ENCODE assay signal across 8 mouse cellular contexts in the genomic region with DNA sequence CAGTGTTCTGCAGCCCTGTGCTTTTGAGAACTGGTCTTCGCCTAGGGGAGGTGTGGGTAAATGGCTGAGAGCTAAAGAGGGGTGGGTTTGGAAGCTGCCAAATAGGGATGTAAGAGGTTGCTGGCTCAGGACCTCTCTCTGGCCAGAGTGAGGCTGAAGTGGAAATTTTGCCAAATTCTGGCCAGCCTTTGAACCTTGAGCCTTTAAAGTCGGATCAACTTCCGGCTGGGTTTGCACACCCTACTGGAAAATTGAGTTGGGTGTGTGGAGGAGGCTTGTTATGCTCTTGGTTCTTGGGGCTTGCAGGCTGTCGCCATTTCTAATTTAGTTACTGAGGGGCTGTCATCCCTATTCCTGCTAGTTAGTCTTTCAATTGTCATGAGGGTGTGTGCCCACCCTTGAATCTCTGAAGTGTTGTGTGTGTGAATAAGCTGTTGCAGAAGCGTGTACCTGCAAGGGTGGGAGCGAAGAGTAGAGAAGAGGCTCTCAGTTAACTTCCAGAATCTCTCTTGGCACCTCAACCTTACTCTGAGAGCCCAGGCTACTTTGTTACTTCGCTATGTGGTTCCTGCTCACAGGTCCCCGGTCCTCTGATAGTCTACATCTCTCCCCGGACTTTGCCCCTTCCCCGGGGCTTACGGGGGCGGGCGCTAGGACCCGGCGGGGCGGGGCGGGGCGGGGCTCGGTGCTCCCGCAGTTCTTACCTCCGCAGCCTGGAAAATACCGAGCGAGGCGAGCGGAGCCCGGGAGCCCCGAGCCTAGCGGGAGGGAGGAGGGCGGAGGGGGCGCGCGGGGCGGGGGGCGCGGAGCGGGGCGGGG. TPM values are rescaled to one million over a fixed set of nuclear protein-coding genes. Genes with fewer than 3 reads are reported as not detected.
A peak's percentile ranks its signal among the peaks of the same experiment; 100 is the strongest.
DNase-seq lines count a peak whose midpoint lies in the region; ATAC-seq lines count a peak whose summit lies in the region.

No protein-coding gene starts in this region.

- peak overlapping the region; percentile 94 for H3K4me2 ChIP-seq in embryonic facial prominence, embryonic 15.5 days (replicated peaks)
- peak overlapping the region; percentile 93 for H3K4me2 ChIP-seq in intestine, embryonic 14.5 days (ENCODE audit: low read length)
- H3K4me2 ChIP-seq in liver, embryonic 13.5 days, result peak overlapping the region; percentile 99

- peak overlapping the region; percentile 53 for H3K9ac ChIP-seq in embryonic facial prominence, embryonic 15.5 days
- H3K9ac ChIP-seq in intestine, embryonic 14.5 days (ENCODE audit: low read length), result peak overlapping the region; percentile 76
- peak overlapping the region; percentile 87 for H3K9ac ChIP-seq in liver, embryonic 13.5 days

- ATAC-seq in activated CD4-positive, CD25-positive, alpha-beta regulatory T cell, adult 4 months, result peak; percentile 34
- peak; percentile 49 for ATAC-seq in embryonic facial prominence, embryonic 15.5 days (ENCODE audit: insufficient number of reproducible peaks, low FRiP score, low TSS enrichment, low read depth)
- peak; percentile 63 for ATAC-seq in intestine, embryonic 14.5 days (replicated peaks; ENCODE audit: low FRiP score, low TSS enrichment, low read depth)
- peak; percentile 27 for ATAC-seq in liver, embryonic 13.5 days (ENCODE audit: low read depth)

- H3K27me3 ChIP-seq in embryonic facial prominence, embryonic 15.5 days, result no peaks in the 10 kb centered on the region; the same call in 1 of the 2 replicates
- H3K27me3 ChIP-seq in intestine, embryonic 14.5 days (replicated peaks; ENCODE audit: control insufficient read depth, insufficient read depth, low read length), result peaks cover 2% of the 10 kb centered on the region; the same call in 1 of the 2 replicates
- H3K27me3 ChIP-seq in liver, embryonic 13.5 days, result no peaks in the 10 kb centered on the region

- no peaks in the 10 kb centered on the region for H3K36me3 ChIP-seq in embryonic facial prominence, embryonic 15.5 days
- H3K36me3 ChIP-seq in intestine, embryonic 14.5 days (ENCODE audit: control insufficient read depth, insufficient read depth, low read length), result no peaks in the 10 kb centered on the region
- H3K36me3 ChIP-seq in liver, embryonic 13.5 days, result peaks cover 7% of the 10 kb centered on the region

- no peaks in the 10 kb centered on the region for H3K9me3 ChIP-seq in embryonic facial prominence, embryonic 15.5 days (replicated peaks)
- H3K9me3 ChIP-seq in intestine, embryonic 14.5 days (ENCODE audit: control insufficient read depth, low read length), result no peaks in the 10 kb centered on the region
- H3K9me3 ChIP-seq in liver, embryonic 13.5 days (replicated peaks), result no peaks in the 10 kb centered on the region

- H3K4me1 ChIP-seq in embryonic facial prominence, embryonic 15.5 days, result peaks cover 27% of the 10 kb centered on the region
- peaks cover 12% of the 10 kb centered on the region for H3K4me1 ChIP-seq in intestine, embryonic 14.5 days (replicated peaks; ENCODE audit: control insufficient read depth, insufficient read depth, low read length)
- H3K4me1 ChIP-seq in liver, embryonic 13.5 days (replicated peaks), result peaks cover 100% of the 10 kb centered on the region

- H3K27ac ChIP-seq in embryonic facial prominence, embryonic 15.5 days (replicated peaks), result peak overlapping the region; percentile 80
- H3K27ac ChIP-seq in intestine, embryonic 14.5 days (ENCODE audit: low read depth), result peak overlapping the region; percentile 80
- peak overlapping the region; percentile 91 for H3K27ac ChIP-seq in liver, embryonic 13.5 days

- WGBS in embryonic facial prominence, embryonic 15.5 days, result 5% methylated on average over 21 of the region's 37 CpGs
- 4% methylated on average over 26 of the region's 37 CpGs for WGBS in intestine, embryonic 14.5 days
- 7% methylated on average over 37 of the region's 37 CpGs for WGBS in liver, embryonic 13.5 days (ENCODE audit: insufficient replicate concordance)

- H3K4me3 ChIP-seq in embryonic facial prominence, embryonic 15.5 days (replicated peaks), result peak overlapping the region; percentile 75
- H3K4me3 ChIP-seq in intestine, embryonic 14.5 days (ENCODE audit: low read depth, low read length), result peak overlapping the region; percentile 71
- H3K4me3 ChIP-seq in liver, embryonic 13.5 days (replicated peaks), result peak overlapping the region; percentile 80

- peak; percentile 10 for DNase-seq in ovary, postnatal 10 days (ENCODE audit: low spot score)
- no peak for DNase-seq in ovary, adult 18-20 months (ENCODE audit: low spot score)
- DNase-seq in intestine, embryonic 14.5 days (ENCODE audit: low spot score), result peak; percentile 84
- DNase-seq in liver, embryonic 13.5 days, result no peak
- DNase-seq in retina, embryonic 14.5 days (ENCODE audit: low spot score), result peak; percentile 64
- no peak for DNase-seq in gastrocnemius, postnatal 25 days

RNA-seq across cellular contexts. Expression of gene Stard10, which starts 3.7 kb away (rescaled TPM):
- 1 to 10 TPM; 2.5 to 2.9 TPM for polyA plus RNA-seq in activated CD4-positive, CD25-positive, alpha-beta regulatory T cell, adult 4 months (2017; shearing (Covaris generic))
- 33.9 and 34.2 TPM in 2 replicates for polyA plus RNA-seq in embryonic facial prominence, embryonic 15.5 days (2015; fragmentation: Nextera tagmentation; extraction: Ambion mirVana)
- polyA plus RNA-seq in intestine, embryonic 14.5 days (2014; fragmentation: Nextera tagmentation; extraction: Ambion mirVana), result 123 and 134 TPM in 2 replicates
- 78.5 and 81.3 TPM in 2 replicates for polyA plus RNA-seq in liver, embryonic 13.5 days (2015; fragmentation: Nextera tagmentation; extraction: Ambion mirVana)
- 10 to 100 TPM; 36.9 to 42.3 TPM for total RNA-seq in gastrocnemius, postnatal 25 days (2021)

RNA-seq across cellular contexts. Expression of gene Atg16l2, which starts 18.6 kb away (rescaled TPM):
- 10 to 100 TPM; 38.2 to 56.7 TPM for polyA plus RNA-seq in activated CD4-positive, CD25-positive, alpha-beta regulatory T cell, adult 4 months (2017; shearing (Covaris generic))
- 20.4 and 21.5 TPM in 2 replicates for polyA plus RNA-seq in embryonic facial prominence, embryonic 15.5 days (2015; fragmentation: Nextera tagmentation; extraction: Ambion mirVana)
- polyA plus RNA-seq in intestine, embryonic 14.5 days (2014; fragmentation: Nextera tagmentation; extraction: Ambion mirVana), result 12.7 and 16.7 TPM in 2 replicates
- polyA plus RNA-seq in liver, embryonic 13.5 days (2015; fragmentation: Nextera tagmentation; extraction: Ambion mirVana), result 4.2 and 4.9 TPM in 2 replicates
- total RNA-seq in gastrocnemius, postnatal 25 days (2021), result 1 to 10 TPM; 6.7 to 7.4 TPM

RNA-seq across cellular contexts. Expression of gene Arap1, which starts 27.3 kb away (rescaled TPM):
- 10 to 100 TPM; 27.1 to 51.2 TPM for polyA plus RNA-seq in activated CD4-positive, CD25-positive, alpha-beta regulatory T cell, adult 4 months (2017; shearing (Covaris generic))
- 82.5 and 82.8 TPM in 2 replicates for polyA plus RNA-seq in embryonic facial prominence, embryonic 15.5 days (2015; fragmentation: Nextera tagmentation; extraction: Ambion mirVana)
- polyA plus RNA-seq in intestine, embryonic 14.5 days (2014; fragmentation: Nextera tagmentation; extraction: Ambion mirVana), result 70.1 and 72.1 TPM in 2 replicates
- polyA plus RNA-seq in liver, embryonic 13.5 days (2015; fragmentation: Nextera tagmentation; extraction: Ambion mirVana), result 13.1 and 14.8 TPM in 2 replicates
- total RNA-seq in gastrocnemius, postnatal 25 days (2021), result 10 to 100 TPM; 21.3 to 23.7 TPM

Comparison
In these comparisons a context has a peak if more than half of its experiments do, and no peak if none do; other contexts are left out.
1. DNase-seq: peak in ovary, postnatal 10 days (single experiment), intestine, embryonic 14.5 days (single experiment) and retina, embryonic 14.5 days (single experiment); none in ovary, adult 18-20 months (single experiment), liver, embryonic 13.5 days (single experiment) and gastrocnemius, postnatal 25 days (single experiment).
2. Peak in every context shown above with its lines, with median percentiles within 50 percentile points of each other: ATAC-seq, H3K27ac ChIP-seq, H3K4me2 ChIP-seq, H3K4me3 ChIP-seq and H3K9ac ChIP-seq.